Mouse (Mus musculus) gastrocnemius, adult 2 months (tissue): ENCODE measurements around the gene Ubtf. TPM values are rescaled to one million over a fixed set of nuclear protein-coding genes. Genes with fewer than 3 reads are reported as not detected.
"Not testable (repeated sequence)": the region's sequence is repeated elsewhere in the genome, so short reads cannot be mapped to it uniquely, and the experiment has no call there.

Experiments used
- DNase-seq: peaks from one replicate; pipeline ENCODE4 v3.0.0; 2022
- H3K27ac ChIP-seq: fragments of 200-600 bp; 2 replicates; pipeline ENCODE4 v1.8.1; 2022; ENCODE audit warnings: mild to moderate bottlenecking
- H3K4me3 ChIP-seq: fragments of 200-600 bp; 2 replicates; pipeline ENCODE4 v1.8.1; 2022; ENCODE audit warnings: mild to moderate bottlenecking, moderate library complexity
- CTCF ChIP-seq: fragments of 200-600 bp; IDR thresholded peaks from 2 replicates; pipeline ENCODE4 v1.8.1; 2022; ENCODE audit warnings: antibody characterized with exemption, mild to moderate bottlenecking, moderate library complexity
- intact Hi-C: fragments of 180-260 bp; cut with DNase I; formaldehyde crosslinking; loops from one replicate; pipeline ENCODE4 v1.15.1; 2025
- long read RNA-seq, 2 experiments: library from polyadenylated mRNA; stranded (forward); transcript quantifications; one replicate each; pipeline ENCODE4 v2.0.0; 2021
- total RNA-seq, 2 experiments: library from RNA; stranded (reverse); gene quantifications; 2 replicates each; pipeline ENCODE4 v1.2.3; 2021

Gene Ubtf
- 10 to 100 TPM; 37.8 to 40.4 TPM for total RNA-seq
- long read RNA-seq, experiment 1, full-length matches to known transcripts: 30 of 46 reads
- long read RNA-seq, experiment 1, partial matches to known transcripts: 4 of 46 reads
- long read RNA-seq, experiment 1, other reads (novel, unspliced or antisense): 12 of 46 reads
- long read RNA-seq, experiment 2, full-length matches to known transcripts: 44 of 58 reads
- long read RNA-seq, experiment 2, partial matches to known transcripts: 1 of 58 reads
- long read RNA-seq, experiment 2, other reads (novel, unspliced or antisense): 13 of 58 reads

GRCm38 (mm10) chr11:102319410-102319792, at the start of gene Ubtf:
Gene Ubtf, minus strand, starts transcription at chr11:102319742.
- no peak for TF ChIP-seq CTCF
- peak within 1 kb of the TSS; percentile 100 for H3K4me3 ChIP-seq
- DNase-seq: peak; percentile 93
- H3K27ac ChIP-seq: peak within 1 kb of the TSS; percentile 100
- intact Hi-C loops: loop anchor here (1.0 kb wide), 1 partner anchor 88 kb away; the partner anchor contains the start of gene Slc25a39

- Histone ChIP-seq H3K27ac (no peak overlapping the region), H3K4me3 (no peak overlapping the region)
- intact Hi-C loops: no loop called here
- no peak for DNase-seq
- TF ChIP-seq CTCF: no peak
Observed at GRCm38 (mm10) chr11:102369263-102369662, 49.7 kb upstream of the Ubtf start.

- no peak for TF ChIP-seq CTCF
- intact Hi-C loops: no loop called here
- no peak for DNase-seq
- Histone ChIP-seq H3K27ac (no peak overlapping the region), H3K4me3 (no peak overlapping the region)
Observed at GRCm38 (mm10) chr11:102368347-102368746, 48.8 kb upstream of the Ubtf start.

- TF ChIP-seq CTCF: no peak
- Histone ChIP-seq H3K27ac (no peak overlapping the region), H3K4me3 (no peak overlapping the region)
- intact Hi-C loops: no loop called here
- no peak for DNase-seq
Observed at GRCm38 (mm10) chr11:102367504-102368280, 48.1 kb upstream of the Ubtf start.

GRCm38 (mm10) chr11:102366103-102366502, 46.6 kb upstream of the Ubtf start, which contains the start of gene Slc4a1:
Gene Slc4a1, minus strand, starts transcription at chr11:102366203.
- DNase-seq, H3K4me3 ChIP-seq: not testable (repeated sequence)

GRCm38 (mm10) chr11:102365699-102366098, 46.2 kb upstream of the Ubtf start:
- Histone ChIP-seq H3K27ac (no peak overlapping the region), H3K4me3 (no peak overlapping the region)
- no peak for DNase-seq
- TF ChIP-seq CTCF: no peak
- intact Hi-C loops: no loop called here

More at GRCm38 (mm10) chr11:102366103-102366502, 46.6 kb upstream of the Ubtf start, which contains the start of gene Slc4a1:
- H3K27ac ChIP-seq, intact Hi-C loops: not testable (repeated sequence)

GRCm38 (mm10) chr11:102364570-102365371, 45.2 kb upstream of the Ubtf start:
- no peak overlapping the region for H3K4me3 ChIP-seq
- intact Hi-C loops: no loop called here
- no peak overlapping the region for H3K27ac ChIP-seq
- no peak for DNase-seq
- no peak for TF ChIP-seq CTCF

GRCm38 (mm10) chr11:102363623-102364022, 44.1 kb upstream of the Ubtf start:
- intact Hi-C loops: no loop called here

GRCm38 (mm10) chr11:102361776-102362495, 42.4 kb upstream of the Ubtf start:
- Histone ChIP-seq H3K27ac (no peak overlapping the region), H3K4me3 (no peak overlapping the region)
- DNase-seq: peak; percentile 2
- intact Hi-C loops: no loop called here
- no peak for TF ChIP-seq CTCF

More at GRCm38 (mm10) chr11:102363623-102364022, 44.1 kb upstream of the Ubtf start:
- Histone ChIP-seq H3K4me3 (no peak overlapping the region), H3K27ac (no peak overlapping the region)
- TF ChIP-seq CTCF: no peak
- DNase-seq: peak; percentile 12

GRCm38 (mm10) chr11:102358365-102358764, 38.8 kb upstream of the Ubtf start:
- Histone ChIP-seq H3K27ac (no peak overlapping the region), H3K4me3 (no peak overlapping the region)
- DNase-seq: peak; percentile 3
- no peak for TF ChIP-seq CTCF
- intact Hi-C loops: no loop called here

GRCm38 (mm10) chr11:102356636-102357350, 37.3 kb upstream of the Ubtf start:
- Histone ChIP-seq H3K27ac (no peak overlapping the region), H3K4me3 (no peak overlapping the region)
- intact Hi-C loops: no loop called here
- no peak for TF ChIP-seq CTCF
- DNase-seq: peak; percentile 9
